Mouse (Mus musculus) gastrocnemius, postnatal 25 days (tissue): ENCODE results near the gene Ptcd2. TPM values are rescaled to one million over a fixed set of nuclear protein-coding genes. Genes with fewer than 3 reads are reported as not detected.

Experiments
- DNase-seq: peaks from one replicate; pipeline ENCODE4 v3.0.0; 2022
- total RNA-seq, 2 experiments: library from RNA; stranded (reverse); gene quantifications; 1 replicate in 1 of 2; 2 replicates in 1 of 2; pipeline ENCODE4 v1.2.3; 2021

The Ptcd2 gene
- total RNA-seq, 2 experiments from 2014 or later: 27.6 to 30.3 TPM

- no peak for DNase-seq
These were observed 38.3 kb downstream of the Ptcd2 start for GRCm38 (mm10) chr13:99306164-99306563.

DNA sequence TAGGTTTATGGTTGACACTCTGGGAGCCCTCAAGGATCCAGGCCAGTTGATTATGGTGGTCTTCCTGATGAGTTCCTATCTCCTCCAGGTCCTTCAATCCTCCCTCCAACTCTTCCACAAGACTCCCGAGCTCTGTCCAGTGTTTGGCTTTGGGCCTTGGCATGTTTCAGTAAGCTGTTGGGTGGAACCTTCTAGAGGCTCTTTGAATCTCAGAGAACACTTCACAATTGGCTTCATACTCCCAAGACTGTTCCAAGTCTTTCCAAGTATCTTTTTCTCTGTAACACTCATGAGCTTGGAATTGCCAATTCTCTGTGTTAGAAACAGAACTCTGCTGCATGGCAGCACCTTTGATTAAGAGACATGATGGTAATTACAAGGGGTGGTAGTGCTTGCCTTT, 39.3 kb downstream of the Ptcd2 start:
- DNase-seq: no peak

GRCm38 (mm10) chr13:99304365-99304764, 40.1 kb downstream of the Ptcd2 start:
- DNase-seq: peak; percentile 53

- no peak for DNase-seq
These were observed 40.7 kb downstream of the Ptcd2 start for GRCm38 (mm10) chr13:99303846-99304245.

DNA sequence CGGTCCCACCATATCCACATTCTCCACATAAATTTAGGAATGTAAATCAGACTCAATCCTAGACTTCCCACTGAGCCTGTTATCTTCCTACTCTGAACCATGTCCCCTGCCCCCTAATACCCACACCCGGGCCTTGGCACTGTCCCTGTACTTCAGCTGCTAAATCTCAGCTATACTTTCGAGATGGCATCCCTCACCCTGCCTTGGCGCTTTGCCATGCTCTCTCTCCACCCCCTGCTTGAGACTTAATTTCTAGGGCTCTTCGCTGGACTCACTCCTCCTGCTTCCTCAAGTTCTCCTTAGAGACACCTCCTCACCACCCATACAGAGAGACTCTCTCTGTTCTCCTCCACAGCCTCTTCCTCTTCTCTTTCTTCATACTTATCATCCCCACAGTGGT, 44.6 kb downstream of the Ptcd2 start:
- no peak for DNase-seq

DNA sequence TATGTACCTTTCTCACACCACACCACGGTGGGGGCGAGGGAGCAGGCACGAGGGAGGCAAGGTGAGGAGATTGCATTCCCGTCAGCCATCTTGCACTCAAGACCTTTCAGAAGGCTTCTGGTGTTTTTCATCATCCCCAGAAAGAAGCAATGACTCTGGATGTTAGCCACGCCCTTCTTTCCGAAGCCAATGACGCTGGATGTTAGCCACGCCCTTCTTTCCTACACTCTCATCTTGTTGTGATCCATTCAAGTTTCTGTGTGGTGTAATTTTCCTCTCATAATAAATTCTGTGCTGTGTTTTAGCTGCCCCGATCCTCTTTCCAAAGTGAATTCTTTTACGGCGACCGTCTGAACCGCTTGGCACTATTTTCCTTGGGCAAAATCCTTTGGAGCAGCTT, 50.3 kb downstream of the Ptcd2 start:
- no peak for DNase-seq

GRCm38 (mm10) chr13:99290766-99291165, 53.7 kb downstream of the Ptcd2 start:
- no peak for DNase-seq

- DNase-seq: no peak
These were observed 56.7 kb downstream of the Ptcd2 start for GRCm38 (mm10) chr13:99287786-99288185.

DNA sequence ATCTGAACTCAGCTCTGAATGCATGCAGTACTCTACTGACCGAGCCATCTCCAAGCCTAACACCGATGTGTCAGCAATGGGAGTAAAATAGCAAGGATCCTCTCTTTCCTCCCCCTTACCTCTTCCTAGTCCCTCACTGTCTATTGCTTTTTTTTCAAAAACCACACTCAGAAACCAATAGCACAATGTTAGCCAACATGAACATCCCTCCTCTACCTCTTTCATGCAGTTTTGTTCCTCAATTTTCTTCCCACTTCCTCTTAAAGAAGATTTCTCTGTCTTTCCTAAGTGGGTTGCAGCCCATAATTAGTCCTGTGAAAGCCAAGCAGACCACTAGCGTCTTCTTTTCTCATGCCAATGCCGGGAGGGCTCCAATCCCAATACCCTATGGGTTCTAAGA, 57.3 kb downstream of the Ptcd2 start:
- no peak for DNase-seq

DNA sequence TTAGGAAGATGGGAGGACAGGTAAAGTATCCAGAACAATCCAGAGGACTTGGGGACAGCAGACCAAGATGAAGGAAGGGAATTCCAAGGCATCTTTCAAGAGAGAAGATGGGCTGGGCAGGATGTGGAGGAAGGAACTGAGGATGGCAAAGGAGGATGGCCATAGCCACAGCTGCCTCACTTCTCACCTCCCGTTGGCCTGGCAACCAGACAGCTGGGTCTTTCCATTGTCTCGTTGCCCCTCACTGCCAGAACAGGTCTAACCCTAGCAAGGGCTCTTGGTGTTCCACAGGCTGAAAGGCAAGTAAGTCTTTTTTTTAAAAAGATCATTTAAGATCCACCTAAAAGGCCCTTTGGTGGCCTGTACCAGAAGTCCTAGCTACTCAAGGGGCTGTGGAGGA, 59.3 kb downstream of the Ptcd2 start:
- DNase-seq: no peak

DNA sequence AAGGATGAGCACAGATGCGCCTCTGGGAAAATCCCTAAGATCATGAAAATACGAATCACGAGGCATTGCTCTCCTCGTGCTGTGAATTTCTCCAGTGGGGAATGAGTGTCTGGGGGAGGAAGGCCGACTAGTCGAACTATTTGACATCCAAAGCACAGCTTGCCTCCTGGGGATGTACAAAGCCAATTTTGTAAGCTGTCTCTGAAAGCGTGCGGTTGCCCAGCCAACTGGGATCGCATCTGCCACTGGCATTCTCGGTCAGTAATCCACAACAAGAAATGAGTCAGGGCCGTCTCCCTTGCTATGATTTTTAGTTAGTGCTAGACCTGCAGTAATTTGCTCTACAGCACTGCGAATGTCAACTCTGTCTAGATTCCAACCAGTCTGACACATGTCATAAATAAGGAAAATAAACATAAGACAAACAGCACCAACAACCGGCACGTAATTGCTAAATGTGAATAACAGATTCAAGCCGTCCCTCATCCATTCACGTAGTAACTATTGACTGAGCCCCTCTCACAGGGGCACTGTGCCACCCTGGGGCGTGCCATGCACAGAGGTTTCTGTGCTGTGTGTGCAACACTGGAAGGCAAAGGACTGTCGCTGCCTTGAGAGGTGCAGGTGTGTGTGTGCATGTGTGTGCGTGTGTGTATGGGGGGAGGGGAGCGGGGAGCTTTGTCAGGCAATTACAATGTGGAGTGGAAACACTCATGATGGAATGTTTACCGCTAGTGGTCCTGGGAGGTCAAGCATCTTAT, 59.9 kb downstream of the Ptcd2 start:
- peak; percentile 53 for DNase-seq

DNA sequence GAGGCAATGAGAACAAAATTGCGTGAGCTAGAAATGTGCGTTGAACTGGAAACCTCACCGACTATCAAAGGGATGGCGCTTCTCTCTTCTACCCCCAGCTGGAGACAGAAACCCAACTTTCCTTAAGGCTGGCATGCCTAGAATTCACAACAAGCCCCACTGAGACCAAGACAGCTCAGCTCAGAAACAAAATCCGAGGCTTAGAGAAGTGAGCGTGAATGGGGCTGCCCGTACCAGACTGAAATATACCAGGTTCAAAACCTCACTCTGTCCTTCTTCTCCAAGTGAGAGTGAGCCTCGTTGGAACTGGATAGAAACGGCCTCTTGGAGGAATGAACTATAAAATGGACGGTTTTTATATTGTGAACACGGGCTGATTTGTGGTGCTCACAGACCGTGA, 60.6 kb downstream of the Ptcd2 start:
- no peak for DNase-seq

GRCm38 (mm10) chr13:99282961-99283360, 61.5 kb downstream of the Ptcd2 start:
- DNase-seq: no peak

DNA sequence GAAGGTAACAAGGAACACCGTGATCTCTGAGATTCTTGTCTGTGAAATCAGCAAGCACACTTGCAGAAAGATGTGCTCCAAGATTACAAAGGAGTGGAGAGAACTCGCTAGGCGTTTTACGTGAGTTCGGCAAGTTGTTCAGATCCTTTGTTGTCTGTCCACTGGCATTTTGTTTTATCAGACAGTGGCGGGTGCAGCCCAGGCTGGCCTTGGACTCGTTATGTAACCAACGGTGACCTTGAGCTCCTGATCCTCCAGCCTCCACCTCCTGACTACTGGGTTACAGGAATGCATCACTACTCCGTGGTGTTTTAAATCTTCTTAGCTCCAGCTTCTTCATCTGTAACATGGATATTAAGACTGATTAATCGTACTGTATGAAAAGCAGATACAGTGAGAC, 65.2 kb downstream of the Ptcd2 start:
- no peak for DNase-seq

DNA sequence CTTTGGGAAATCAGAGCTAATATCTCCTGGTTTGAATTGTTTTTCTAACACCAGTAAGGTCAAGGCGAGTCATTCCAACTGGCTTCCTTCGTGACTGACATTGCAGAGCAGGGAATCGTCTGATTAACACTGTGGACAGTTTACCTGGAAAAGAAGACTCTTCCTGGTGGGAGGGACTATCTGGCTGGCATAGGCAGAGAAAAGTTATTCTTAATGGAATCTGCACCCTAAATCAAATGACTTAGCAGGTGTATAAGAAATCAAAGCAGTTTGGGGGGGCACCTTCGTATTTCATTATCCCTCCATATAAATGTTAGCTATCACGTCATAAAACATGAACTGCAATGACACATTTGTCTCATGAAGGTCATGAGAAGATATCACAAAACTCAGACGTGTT, 66.0 kb downstream of the Ptcd2 start:
- DNase-seq: no peak

DNA sequence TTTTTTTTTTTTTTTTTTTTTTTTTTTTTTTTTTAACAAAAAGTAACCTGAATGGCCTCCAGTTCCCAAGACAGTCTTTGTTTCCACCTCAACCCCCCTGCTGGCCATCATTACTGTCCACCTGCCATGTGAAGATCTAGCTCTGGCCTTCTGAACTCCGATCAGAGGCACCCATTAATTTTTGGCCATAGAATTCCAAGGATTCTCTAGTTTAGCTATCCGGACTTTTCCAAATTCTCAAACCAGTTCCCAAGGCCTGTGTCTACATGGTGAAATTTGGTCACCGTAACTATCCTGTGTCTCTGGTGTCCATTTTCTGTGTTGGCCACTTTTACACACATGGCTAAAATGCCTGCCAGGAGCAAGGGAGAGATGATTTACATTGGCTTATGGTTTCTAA, 67.0 kb downstream of the Ptcd2 start:
- no peak for DNase-seq

- no peak for DNase-seq
These were observed 72.5 kb downstream of the Ptcd2 start for GRCm38 (mm10) chr13:99272046-99272445.

Other genes starting within 250 kb of the Ptcd2 start
- gene Zfp366, start 159.9 kb downstream of the Ptcd2 start, total RNA-seq: 1 to 10 TPM; 3.4 to 3.9 TPM
- gene Mrps27, start 81 bp upstream of the Ptcd2 start, total RNA-seq: 10 to 100 TPM; 25.8 to 30.8 TPM
- gene Map1b, start 171.8 kb upstream of the Ptcd2 start, total RNA-seq: 10 to 100 TPM; 12.0 to 12.9 TPM